Mouse (Mus musculus): ENCODE results near the gene 4930558K02Rik.

4930558K02Rik gene

GRCm38 (mm10) chr1:161992389-161992788 lies 13.0 kb upstream of the 4930558K02Rik start:
- DNase-seq, result no peak

GRCm38 (mm10) chr1:161991846-161992245 lies 12.4 kb upstream of the 4930558K02Rik start:
- no peak for DNase-seq

- no peak for DNase-seq
Observed at GRCm38 (mm10) chr1:161990684-161991578, 11.5 kb upstream of the 4930558K02Rik start.

- no peak for DNase-seq
Observed at GRCm38 (mm10) chr1:161983979-161984566, 4.6 kb upstream of the 4930558K02Rik start.

- no peak for DNase-seq
Observed at GRCm38 (mm10) chr1:161983451-161983850, 4.0 kb upstream of the 4930558K02Rik start.

GRCm38 (mm10) chr1:161980626-161981298 lies 1.3 kb upstream of the 4930558K02Rik start:
- no peak for DNase-seq

- DNase-seq, result no peak
Observed at GRCm38 (mm10) chr1:161980046-161980445, 610 bp upstream of the 4930558K02Rik start.

- DNase-seq, result no peak
Observed at GRCm38 (mm10) chr1:161978173-161978700, 1.2 kb downstream of the 4930558K02Rik start.

GRCm38 (mm10) chr1:161977331-161977730 lies 2.1 kb downstream of the 4930558K02Rik start:
- no peak for DNase-seq

GRCm38 (mm10) chr1:161976255-161977182 lies 2.9 kb downstream of the 4930558K02Rik start:
- peak; percentile 78 for DNase-seq

GRCm38 (mm10) chr1:161972233-161972632 lies 7.2 kb downstream of the 4930558K02Rik start:
- DNase-seq, result no peak

- no peak for DNase-seq
Observed at GRCm38 (mm10) chr1:161970874-161971273, 8.6 kb downstream of the 4930558K02Rik start.

GRCm38 (mm10) chr1:161968589-161969407 lies 10.6 kb downstream of the 4930558K02Rik start, which contains the start of gene Pigc:
TSS of gene Pigc (plus strand) at chr1:161969186.
- peak; percentile 95 for DNase-seq

- DNase-seq, result no peak
Observed at GRCm38 (mm10) chr1:161967936-161968335, 11.5 kb downstream of the 4930558K02Rik start.

GRCm38 (mm10) chr1:161962465-161963377 lies 16.7 kb downstream of the 4930558K02Rik start:
- no peak for DNase-seq

- no peak for DNase-seq
Observed at GRCm38 (mm10) chr1:161957964-161958950, 21.2 kb downstream of the 4930558K02Rik start.

- no peak for DNase-seq
Observed at GRCm38 (mm10) chr1:161955846-161956245, 23.6 kb downstream of the 4930558K02Rik start.

GRCm38 (mm10) chr1:161952599-161952998 lies 26.8 kb downstream of the 4930558K02Rik start:
- DNase-seq, result no peak

Data from right cerebral cortex, adult 18-20 months (tissue).